Mouse (Mus musculus): Measurements from ENCODE around the gene Nrap. TPM values are rescaled to one million over a fixed set of nuclear protein-coding genes. Genes with fewer than 3 reads are reported as not detected.

Nrap gene
- total and polyA plus RNA-seq, 2 experiments: 0.11 to 0.55 TPM

DNA sequence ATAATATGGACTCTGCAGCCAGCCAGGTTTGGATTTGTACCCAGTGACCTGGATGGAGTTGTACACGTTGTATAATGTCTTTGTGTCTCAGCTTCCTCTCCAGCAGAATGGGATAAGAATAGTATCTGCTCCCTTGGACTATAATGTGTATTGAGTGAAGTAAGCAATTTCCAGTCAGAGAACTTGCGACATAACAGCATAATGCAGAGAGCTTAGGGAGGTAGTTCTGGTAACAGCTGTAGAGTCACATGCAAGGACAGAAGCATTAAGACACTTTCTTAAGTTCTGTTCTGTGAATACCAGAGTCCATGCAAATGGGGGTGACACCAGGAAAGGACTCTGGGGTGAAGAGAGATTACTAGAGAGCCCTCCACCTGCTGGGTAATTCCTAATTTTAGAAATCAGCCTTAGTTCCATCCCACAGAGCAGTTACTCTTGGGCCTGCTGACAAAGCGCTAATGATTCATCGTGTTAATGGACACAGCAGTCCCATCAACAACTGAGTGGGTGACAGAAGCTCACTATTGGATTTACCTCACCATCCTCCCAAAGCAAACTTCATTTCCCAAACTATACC, 2.0 kb downstream of the Nrap start:
- H3K4me1 ChIP-seq (ENCODE audit: control insufficient read depth, insufficient read depth, low read length): no peaks in the 10 kb centered on the region
- TF ChIP-seq CTCF (IDR thresholded peaks at IDR 0.05; ENCODE audit: low read depth, low read length): no peak
- TF ChIP-seq POLR2A (IDR thresholded peaks at IDR 0.05; ENCODE audit: extremely low read depth, insufficient read depth, low read length): no peak
- no peaks in the 10 kb centered on the region for H3K79me2 ChIP-seq (ENCODE audit: control insufficient read depth, insufficient read depth, low read length)
- no peaks in the 10 kb centered on the region for H3K36me3 ChIP-seq (ENCODE audit: control insufficient read depth, insufficient read depth, low read length)
- H3K27ac ChIP-seq (replicated peaks; ENCODE audit: insufficient read depth, low read depth, low read length): no peak overlapping the region
- H3K27me3 ChIP-seq (ENCODE audit: control insufficient read depth, insufficient read depth, low read length): no peaks in the 10 kb centered on the region
- H3K9ac ChIP-seq (ENCODE audit: low read depth, low read length): no peak overlapping the region
- 75% methylated on average over 4 of the region's 4 CpGs for WGBS
- DNase-seq (ENCODE audit: extremely low read depth, low read depth, low spot score): no peak
- no peak overlapping the region for H3K4me3 ChIP-seq (ENCODE audit: insufficient read depth, low read depth, low read length)

DNA sequence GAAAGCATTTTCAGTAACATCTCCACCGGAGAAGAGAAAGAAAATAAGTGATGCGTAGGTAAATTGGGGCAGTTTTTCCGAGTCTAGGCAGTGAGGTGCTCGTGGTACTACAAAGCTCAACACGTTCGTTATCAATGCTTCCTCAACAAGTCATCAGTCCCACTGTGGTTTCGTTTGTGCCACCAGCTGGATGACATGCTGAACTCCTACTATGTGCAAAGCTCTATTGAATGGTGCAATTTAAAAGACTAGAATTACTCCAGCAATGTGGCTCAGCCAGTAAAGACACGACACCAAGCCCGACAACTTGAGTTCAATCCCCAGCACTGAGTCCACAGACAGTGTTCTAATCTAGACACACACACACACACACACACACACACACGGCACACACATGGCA, 3.7 kb downstream of the Nrap start:
- TF ChIP-seq CTCF (IDR thresholded peaks at IDR 0.05; ENCODE audit: low read depth, low read length) (no peak), POLR2A (IDR thresholded peaks at IDR 0.05; ENCODE audit: extremely low read depth, insufficient read depth, low read length) (no peak)
- 90% methylated on average over 10 of the region's 10 CpGs for WGBS
- H3K27me3 ChIP-seq (ENCODE audit: control insufficient read depth, insufficient read depth, low read length): no peaks in the 10 kb centered on the region
- H3K4me1 ChIP-seq (ENCODE audit: control insufficient read depth, insufficient read depth, low read length): no peaks in the 10 kb centered on the region
- no peak overlapping the region for H3K4me3 ChIP-seq (ENCODE audit: insufficient read depth, low read depth, low read length)
- no peak overlapping the region for H3K9ac ChIP-seq (ENCODE audit: low read depth, low read length)
- H3K27ac ChIP-seq (replicated peaks; ENCODE audit: insufficient read depth, low read depth, low read length): no peak overlapping the region
- H3K36me3 ChIP-seq (ENCODE audit: control insufficient read depth, insufficient read depth, low read length): no peaks in the 10 kb centered on the region
- no peaks in the 10 kb centered on the region for H3K79me2 ChIP-seq (ENCODE audit: control insufficient read depth, insufficient read depth, low read length)
- DNase-seq (ENCODE audit: extremely low read depth, low read depth, low spot score): no peak

DNA sequence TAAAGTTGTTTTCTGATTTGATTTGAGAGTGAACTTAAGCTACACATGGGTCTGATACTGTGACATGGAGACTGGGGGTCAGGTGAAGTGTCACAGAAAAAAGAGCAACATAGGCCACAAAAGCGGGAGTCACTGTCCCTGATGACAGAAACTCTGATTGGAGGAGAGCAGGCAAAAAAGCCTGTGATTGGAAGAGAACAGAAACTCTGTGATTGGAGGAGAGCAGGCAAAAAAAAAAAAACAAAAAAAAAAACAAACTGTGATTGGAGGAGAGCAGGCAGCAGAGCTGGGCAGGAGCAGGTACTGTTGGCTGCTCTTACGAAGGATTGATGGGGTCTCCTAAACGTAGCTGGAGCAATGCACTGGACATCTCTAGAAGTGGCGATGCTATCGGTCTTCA, 4.3 kb downstream of the Nrap start:
- H3K4me1 ChIP-seq (ENCODE audit: control insufficient read depth, insufficient read depth, low read length): no peaks in the 10 kb centered on the region
- no peaks in the 10 kb centered on the region for H3K79me2 ChIP-seq (ENCODE audit: control insufficient read depth, insufficient read depth, low read length)
- no peak overlapping the region for H3K27ac ChIP-seq (replicated peaks; ENCODE audit: insufficient read depth, low read depth, low read length)
- no peaks in the 10 kb centered on the region for H3K36me3 ChIP-seq (ENCODE audit: control insufficient read depth, insufficient read depth, low read length)
- WGBS: 94% methylated on average over 5 of the region's 5 CpGs
- no peak overlapping the region for H3K4me3 ChIP-seq (ENCODE audit: insufficient read depth, low read depth, low read length)
- H3K9ac ChIP-seq (ENCODE audit: low read depth, low read length): no peak overlapping the region
- no peaks in the 10 kb centered on the region for H3K27me3 ChIP-seq (ENCODE audit: control insufficient read depth, insufficient read depth, low read length)
- DNase-seq (ENCODE audit: extremely low read depth, low read depth, low spot score): no peak
- TF ChIP-seq CTCF (IDR thresholded peaks at IDR 0.05; ENCODE audit: low read depth, low read length): no peak
- no peak for TF ChIP-seq POLR2A (IDR thresholded peaks at IDR 0.05; ENCODE audit: extremely low read depth, insufficient read depth, low read length)

GRCm38 (mm10) chr19:56381407-56381806, 8.4 kb downstream of the Nrap start:
- Histone ChIP-seq H3K36me3 (ENCODE audit: control insufficient read depth, insufficient read depth, low read length) (no peaks in the 10 kb centered on the region), H3K79me2 (ENCODE audit: control insufficient read depth, insufficient read depth, low read length) (no peaks in the 10 kb centered on the region), H3K27me3 (ENCODE audit: control insufficient read depth, insufficient read depth, low read length) (no peaks in the 10 kb centered on the region), H3K4me3 (ENCODE audit: insufficient read depth, low read depth, low read length) (no peak overlapping the region), H3K9ac (ENCODE audit: low read depth, low read length) (no peak overlapping the region), H3K4me1 (ENCODE audit: control insufficient read depth, insufficient read depth, low read length) (no peaks in the 10 kb centered on the region; the same call in 1 of the 2 replicates), H3K27ac (replicated peaks; ENCODE audit: insufficient read depth, low read depth, low read length) (no peak overlapping the region)
- WGBS: 89% methylated on average over 10 of the region's 10 CpGs
- no peak for DNase-seq (ENCODE audit: extremely low read depth, low read depth, low spot score)
- TF ChIP-seq POLR2A (IDR thresholded peaks at IDR 0.05; ENCODE audit: extremely low read depth, insufficient read depth, low read length) (no peak), CTCF (IDR thresholded peaks at IDR 0.05; ENCODE audit: low read depth, low read length) (no peak)

DNA sequence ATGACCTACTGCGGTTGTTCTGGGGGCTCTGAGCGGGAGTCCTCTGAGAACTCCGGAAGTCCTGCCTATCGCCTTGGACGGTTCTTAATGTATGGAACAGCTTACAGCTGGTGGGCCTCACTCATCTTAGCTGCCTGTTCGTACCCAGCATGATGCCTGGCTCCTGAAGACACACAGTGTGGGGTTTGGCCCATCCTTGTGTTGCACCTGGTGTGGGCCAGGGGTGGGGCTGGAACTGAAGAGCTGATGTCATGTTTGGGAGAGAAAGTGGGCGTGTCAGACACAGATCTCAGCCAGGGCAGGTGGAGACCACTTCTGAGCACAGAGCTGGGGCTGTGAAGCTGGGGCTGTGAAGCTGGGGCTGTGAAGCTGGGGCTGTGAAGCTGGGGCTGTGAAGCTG, 9.5 kb downstream of the Nrap start:
- 94% methylated on average over 7 of the region's 7 CpGs for WGBS
- no peak overlapping the region for H3K4me3 ChIP-seq (ENCODE audit: insufficient read depth, low read depth, low read length)

DNA sequence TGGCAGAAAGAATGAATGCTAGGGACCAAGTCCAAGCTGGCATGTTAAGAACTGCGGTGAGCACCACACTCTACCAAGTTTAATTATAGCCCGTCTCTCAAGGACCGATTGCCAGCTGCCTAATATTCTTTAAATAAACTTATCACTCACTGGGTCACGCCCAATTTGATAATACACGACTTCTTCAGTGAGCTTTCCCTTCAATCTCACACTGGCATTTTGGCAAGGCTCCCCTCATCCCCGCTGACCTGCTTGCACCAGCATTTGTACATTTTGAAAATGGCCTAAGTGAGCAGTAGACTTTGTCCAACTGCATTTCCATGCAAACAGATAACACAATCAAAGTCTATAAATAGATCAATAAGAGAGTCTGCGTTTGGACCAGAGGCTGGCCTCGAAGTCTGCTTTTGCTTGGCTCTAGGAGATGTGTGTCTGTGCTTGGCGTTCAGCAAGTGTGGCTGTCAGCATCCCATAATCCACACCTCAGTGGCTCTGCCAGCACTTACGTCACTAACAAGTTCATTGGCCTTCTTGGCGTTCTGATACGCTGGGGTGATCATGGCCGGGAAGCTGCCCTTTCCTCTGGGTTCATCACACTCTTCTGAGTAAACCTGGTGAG, 11.2 kb downstream of the Nrap start:
- 11% methylated on average over 13 of the region's 13 CpGs for WGBS
- no peak overlapping the region for H3K9ac ChIP-seq (ENCODE audit: low read depth, low read length)

More for the DNA sequence above, 9.5 kb downstream of the Nrap start:
- Histone ChIP-seq H3K27me3 (ENCODE audit: control insufficient read depth, insufficient read depth, low read length) (no peaks in the 10 kb centered on the region), H3K36me3 (ENCODE audit: control insufficient read depth, insufficient read depth, low read length) (no peaks in the 10 kb centered on the region), H3K9ac (ENCODE audit: low read depth, low read length) (no peak overlapping the region), H3K27ac (replicated peaks; ENCODE audit: insufficient read depth, low read depth, low read length) (no peak overlapping the region), H3K4me1 (ENCODE audit: control insufficient read depth, insufficient read depth, low read length) (no peaks in the 10 kb centered on the region; the same call in 1 of the 2 replicates), H3K79me2 (ENCODE audit: control insufficient read depth, insufficient read depth, low read length) (no peaks in the 10 kb centered on the region)
- no peak for TF ChIP-seq POLR2A (IDR thresholded peaks at IDR 0.05; ENCODE audit: extremely low read depth, insufficient read depth, low read length)
- no peak for TF ChIP-seq CTCF (IDR thresholded peaks at IDR 0.05; ENCODE audit: low read depth, low read length)
- DNase-seq (ENCODE audit: extremely low read depth, low read depth, low spot score): no peak

More for the DNA sequence above, 11.2 kb downstream of the Nrap start:
- peak overlapping the region; percentile 5 for H3K27ac ChIP-seq (replicated peaks; ENCODE audit: insufficient read depth, low read depth, low read length)
- no peak overlapping the region for H3K4me3 ChIP-seq (ENCODE audit: insufficient read depth, low read depth, low read length)
- no peaks in the 10 kb centered on the region for H3K79me2 ChIP-seq (ENCODE audit: control insufficient read depth, insufficient read depth, low read length)
- H3K27me3 ChIP-seq (ENCODE audit: control insufficient read depth, insufficient read depth, low read length): no peaks in the 10 kb centered on the region
- peak; percentile 100 for DNase-seq (ENCODE audit: extremely low read depth, low read depth, low spot score)
- no peak for TF ChIP-seq CTCF (IDR thresholded peaks at IDR 0.05; ENCODE audit: low read depth, low read length)
- no peak for TF ChIP-seq POLR2A (IDR thresholded peaks at IDR 0.05; ENCODE audit: extremely low read depth, insufficient read depth, low read length)
- no peaks in the 10 kb centered on the region; the same call in 1 of the 2 replicates for H3K4me1 ChIP-seq (ENCODE audit: control insufficient read depth, insufficient read depth, low read length)
- H3K36me3 ChIP-seq (ENCODE audit: control insufficient read depth, insufficient read depth, low read length): no peaks in the 10 kb centered on the region

Measured in liver, adult 2 months (tissue).